Comparison of ENCODE assay signal across 16 mouse cellular contexts in genomic region chr15:78761112-78761511, GRCm38 (mm10). TPM values are rescaled to one million over a fixed set of nuclear protein-coding genes. Genes with fewer than 3 reads are reported as not detected.
"Had no signal": no experiment of that assay in that cellular context is flagged by ENCODE, and none has a peak within 500 bp of the region (broad histone marks: within the 10 kb centered on the region; RNA-seq: fewer than 3 reads in every experiment).

No protein-coding gene starts in this region.

- H3K4me3 ChIP-seq: layer of hippocampus, adult 2 months; left cerebral cortex, adult 2 months; limb, embryonic 12.5 days; limb, embryonic 15.5 days; midbrain, embryonic 13.5 days had no signal

- H3K4me2 ChIP-seq: limb, embryonic 12.5 days; limb, embryonic 15.5 days; liver, embryonic 11.5 days; lung, embryonic 14.5 days; midbrain, embryonic 13.5 days had no signal

- ATAC-seq: liver, postnatal 0 days; lung, postnatal 0 days; midbrain, embryonic 13.5 days had no signal

- H3K4me1 ChIP-seq: limb, embryonic 15.5 days had no signal

- H3K27me3 ChIP-seq: midbrain, embryonic 13.5 days had no signal

- H3K36me3 ChIP-seq: limb, embryonic 12.5 days; limb, embryonic 15.5 days had no signal

- H3K9ac ChIP-seq: limb, embryonic 12.5 days; limb, embryonic 15.5 days; liver, embryonic 14.5 days; liver, postnatal 0 days; lung, embryonic 14.5 days; midbrain, embryonic 13.5 days had no signal

- H3K27ac ChIP-seq: kidney, postnatal 0 days; layer of hippocampus, adult 2 months; left cerebral cortex, adult 2 months; limb, embryonic 12.5 days; limb, embryonic 15.5 days; liver, embryonic 14.5 days; macrophage; midbrain, embryonic 13.5 days had no signal

- DNase-seq: kidney, adult 2 months; kidney, postnatal 25 days; layer of hippocampus, adult 9-11 months; liver, postnatal 0 days; lung, embryonic 14.5 days; thymus, postnatal 25 days had no signal

- H3K9me3 ChIP-seq: limb, embryonic 12.5 days; limb, embryonic 15.5 days; midbrain, embryonic 13.5 days had no signal

RNA-seq across cellular contexts. Expression of gene Card10, which starts 41.7 kb away (rescaled TPM):
- polyA plus RNA-seq: macrophage had no signal

RNA-seq across cellular contexts. Expression of gene Elfn2, which starts 42.5 kb away (rescaled TPM):
- polyA plus RNA-seq: liver, embryonic 11.5 days; liver, embryonic 14.5 days; liver, postnatal 0 days; macrophage had no signal
